Comparison of ENCODE assay signal across 37 mouse cellular contexts in genomic region chr13:32795166-32795565, GRCm38 (mm10). TPM values are rescaled to one million over a fixed set of nuclear protein-coding genes. Genes with fewer than 3 reads are reported as not detected.
A peak's percentile ranks its signal among the peaks of the same experiment; 100 is the strongest.
DNase-seq lines count a peak whose midpoint lies in the region; ATAC-seq and TF ChIP-seq lines count a peak whose summit lies in the region.
"Had no signal": no experiment of that assay in that cellular context is flagged by ENCODE, and none has a peak within 500 bp of the region (broad histone marks: within the 10 kb centered on the region; RNA-seq: fewer than 3 reads in every experiment).

No protein-coding gene starts in this region.

- no peak overlapping the region for H3K4me2 ChIP-seq in kidney, embryonic 16.5 days (replicated peaks; ENCODE audit: low read depth, low read length)
- no peak overlapping the region for H3K4me2 ChIP-seq in midbrain, postnatal 0 days (ENCODE audit: low read depth, low read length, poor library complexity, severe bottlenecking)
- H3K4me2 ChIP-seq: embryonic facial prominence, embryonic 15.5 days; forebrain, embryonic 12.5 days; heart, embryonic 13.5 days; hindbrain, embryonic 15.5 days; liver, embryonic 13.5 days; midbrain, embryonic 15.5 days had no signal

- no peak for ATAC-seq in kidney, embryonic 16.5 days (ENCODE audit: low FRiP score, low TSS enrichment)
- ATAC-seq in megakaryocyte-erythroid progenitor cell, adult 5-6 weeks (replicated peaks; ENCODE audit: low FRiP score, low TSS enrichment, poor library complexity, severe bottlenecking), result no peak
- no peak for ATAC-seq in midbrain, postnatal 0 days (ENCODE audit: low FRiP score)
- ATAC-seq: activated CD4-positive, CD25-positive, alpha-beta regulatory T cell, adult 4 months; forebrain, postnatal 0 days; midbrain, embryonic 15.5 days had no signal

- H3K4me1 ChIP-seq in kidney, embryonic 16.5 days (ENCODE audit: insufficient read depth, low read length), result no peaks in the 10 kb centered on the region
- H3K4me1 ChIP-seq in midbrain, postnatal 0 days (ENCODE audit: insufficient read depth, low read length), result no peaks in the 10 kb centered on the region
- H3K4me1 ChIP-seq: embryonic facial prominence, embryonic 10.5 days; embryonic facial prominence, embryonic 15.5 days; forebrain, embryonic 12.5 days; heart, embryonic 13.5 days; hindbrain, embryonic 10.5 days; hindbrain, embryonic 15.5 days; liver, embryonic 13.5 days; midbrain, embryonic 10.5 days; midbrain, embryonic 15.5 days had no signal

- no peaks in the 10 kb centered on the region for H3K27me3 ChIP-seq in kidney, embryonic 16.5 days (ENCODE audit: insufficient read depth, low read length)
- H3K27me3 ChIP-seq in midbrain, postnatal 0 days (ENCODE audit: insufficient read depth, low read length), result no peaks in the 10 kb centered on the region
- H3K27me3 ChIP-seq: CH12.LX; embryonic facial prominence, embryonic 15.5 days; forebrain, embryonic 12.5 days; heart, embryonic 13.5 days; hindbrain, embryonic 15.5 days; liver, embryonic 13.5 days; midbrain, embryonic 15.5 days had no signal

- TF ChIP-seq CTCF in gastrocnemius, adult 2 months (IDR thresholded peaks at IDR 0.05), result no peak
- no peak for TF ChIP-seq CTCF in midbrain, postnatal 0 days (IDR thresholded peaks at IDR 0.05)

- H3K36me3 ChIP-seq in kidney, embryonic 16.5 days (ENCODE audit: insufficient read depth, low read length), result no peaks in the 10 kb centered on the region
- no peaks in the 10 kb centered on the region for H3K36me3 ChIP-seq in midbrain, postnatal 0 days (ENCODE audit: insufficient read depth, low read length)
- H3K36me3 ChIP-seq: embryonic facial prominence, embryonic 10.5 days; embryonic facial prominence, embryonic 15.5 days; forebrain, embryonic 12.5 days; heart, embryonic 13.5 days; hindbrain, embryonic 10.5 days; hindbrain, embryonic 15.5 days; liver, embryonic 13.5 days; midbrain, embryonic 10.5 days; midbrain, embryonic 15.5 days had no signal

- WGBS in kidney, embryonic 16.5 days, result 87% methylated on average over 5 of the region's 5 CpGs
- WGBS in midbrain, postnatal 0 days, result 87% methylated on average over 5 of the region's 5 CpGs

- H3K9ac ChIP-seq in kidney, embryonic 16.5 days (replicated peaks; ENCODE audit: low read length), result no peak overlapping the region
- no peak overlapping the region for H3K9ac ChIP-seq in midbrain, postnatal 0 days (replicated peaks; ENCODE audit: low read length, poor library complexity, severe bottlenecking)
- H3K9ac ChIP-seq: embryonic facial prominence, embryonic 15.5 days; forebrain, embryonic 12.5 days; forebrain, postnatal 0 days; heart, embryonic 13.5 days; hindbrain, embryonic 15.5 days; liver, embryonic 13.5 days; midbrain, embryonic 15.5 days had no signal

- no peaks in the 10 kb centered on the region for H3K9me3 ChIP-seq in kidney, embryonic 16.5 days (ENCODE audit: low read length)
- no peaks in the 10 kb centered on the region for H3K9me3 ChIP-seq in midbrain, postnatal 0 days (ENCODE audit: low read length)
- H3K9me3 ChIP-seq: embryonic facial prominence, embryonic 10.5 days; embryonic facial prominence, embryonic 15.5 days; forebrain, embryonic 12.5 days; heart, embryonic 13.5 days; hindbrain, embryonic 10.5 days; hindbrain, embryonic 15.5 days; liver, embryonic 13.5 days; midbrain, embryonic 10.5 days; midbrain, embryonic 15.5 days had no signal

- H3K27ac ChIP-seq in gastrocnemius, adult 2 months, result peak overlapping the region; percentile 73
- H3K27ac ChIP-seq in kidney, embryonic 16.5 days (ENCODE audit: low read length), result no peak overlapping the region
- no peak overlapping the region for H3K27ac ChIP-seq in midbrain, postnatal 0 days (ENCODE audit: low read depth, low read length)
- H3K27ac ChIP-seq: embryonic facial prominence, embryonic 10.5 days; embryonic facial prominence, embryonic 15.5 days; forebrain, embryonic 12.5 days; heart, embryonic 13.5 days; hindbrain, embryonic 10.5 days; hindbrain, embryonic 15.5 days; liver, embryonic 13.5 days; midbrain, embryonic 10.5 days; midbrain, embryonic 15.5 days had no signal

- DNase-seq in gastrocnemius, adult 2 months, result no peak
- DNase-seq in gastrocnemius, postnatal 14 days, result no peak
- peak; percentile 46 for DNase-seq in kidney, adult 18-20 months
- peak; percentile 9 for DNase-seq in induced T-regulatory cell, adult 2 months (ENCODE audit: low read depth)
- DNase-seq in kidney, postnatal 25 days, result peak; percentile 63 to 80
- DNase-seq in midbrain, postnatal 0 days (ENCODE audit: low spot score), result no peak
- DNase-seq: forebrain, postnatal 0 days; layer of hippocampus, adult 9-11 months; liver, embryonic 13.5 days; lung, adult 2 months; lung, postnatal 10 days; right cerebral cortex, postnatal 25 days; spleen, adult 18-20 months; thymus, postnatal 25 days had no signal

- intact Hi-C loops in gastrocnemius, adult 2 months (cut with DNase I), result loop anchor here (10.0 kb wide), 1 partner anchor 50 kb away; no protein-coding TSS in a partner anchor
- intact Hi-C loops in gastrocnemius, postnatal 14 days (cut with DNase I; ENCODE audit: low total_unique reads), result no loop called here

- H3K4me3 ChIP-seq in gastrocnemius, adult 2 months, result no peak overlapping the region
- no peak overlapping the region for H3K4me3 ChIP-seq in kidney, embryonic 16.5 days (ENCODE audit: low read length)
- no peak overlapping the region for H3K4me3 ChIP-seq in midbrain, postnatal 0 days (ENCODE audit: low read depth, low read length)
- H3K4me3 ChIP-seq: embryonic facial prominence, embryonic 10.5 days; embryonic facial prominence, embryonic 15.5 days; forebrain, embryonic 12.5 days; heart, embryonic 13.5 days; hindbrain, embryonic 10.5 days; hindbrain, embryonic 15.5 days; liver, embryonic 13.5 days; midbrain, embryonic 10.5 days; midbrain, embryonic 15.5 days had no signal

RNA-seq across cellular contexts. Expression of gene Wrnip1, which starts 6.7 kb away (rescaled TPM):
- total RNA-seq in gastrocnemius, adult 2 months (2021), result 1 to 10 TPM; 5.2 to 8.5 TPM
- total RNA-seq in gastrocnemius, postnatal 14 days (2021), result 10 to 100 TPM in 1 of 2 experiments, 1 to 10 TPM in 1; 9.5 to 11.1 TPM
- polyA plus RNA-seq in kidney, embryonic 16.5 days (2015; fragmentation: Nextera tagmentation; extraction: Ambion mirVana), result 19.7 and 21.1 TPM in 2 replicates
- total RNA-seq in megakaryocyte-erythroid progenitor cell, adult 5-6 weeks (2014; fragmentation: Nextera tagmentation), result 22.3 and 38.7 TPM in 2 replicates
- 37.6 and 45.8 TPM in 2 replicates for total RNA-seq in megakaryocyte-erythroid progenitor cell, adult 5-6 weeks (2017)
- 73.8 and 84.0 TPM in 2 replicates for total RNA-seq in midbrain, postnatal 0 days (2014; rRNA removed)
- polyA plus RNA-seq in midbrain, postnatal 0 days (2015; fragmentation: Nextera tagmentation; extraction: Ambion mirVana), result 31.2 and 33.6 TPM in 2 replicates

RNA-seq across cellular contexts. Expression of gene D930007J09Rik, which starts 7.5 kb away (rescaled TPM):
- not detected for total RNA-seq in gastrocnemius, adult 2 months (2021)
- not detected for total RNA-seq in gastrocnemius, postnatal 14 days (2021)
- not detected in 2 replicates for polyA plus RNA-seq in kidney, embryonic 16.5 days (2015; fragmentation: Nextera tagmentation; extraction: Ambion mirVana)
- total RNA-seq in megakaryocyte-erythroid progenitor cell, adult 5-6 weeks (2014; fragmentation: Nextera tagmentation), result not detected in 2 replicates
- not detected in 2 replicates for total RNA-seq in megakaryocyte-erythroid progenitor cell, adult 5-6 weeks (2017)
- total RNA-seq in midbrain, postnatal 0 days (2014; rRNA removed), result not detected in 2 replicates
- not detected in 2 replicates for polyA plus RNA-seq in midbrain, postnatal 0 days (2015; fragmentation: Nextera tagmentation; extraction: Ambion mirVana)
- total RNA-seq: adrenal gland, adult 2 months; adrenal gland, postnatal 4 days; forebrain, postnatal 0 days; gastrocnemius, postnatal 25 days; heart, adult 18-20 months; neutrophil, adult 5-6 weeks had no signal
- polyA plus RNA-seq: activated CD4-positive, CD25-positive, alpha-beta regulatory T cell, adult 4 months; C2C12; embryonic facial prominence, embryonic 10.5 days; embryonic facial prominence, embryonic 15.5 days; forebrain, embryonic 12.5 days; forebrain, postnatal 0 days; heart, embryonic 13.5 days; hindbrain, embryonic 10.5 days; hindbrain, embryonic 15.5 days; intestine, embryonic 14.5 days; limb, embryonic 11.5 days; liver, embryonic 13.5 days; lung, adult 2 months; midbrain, embryonic 10.5 days; midbrain, embryonic 15.5 days; neural tube, embryonic 11.5 days; stomach, embryonic 16.5 days had no signal

RNA-seq across cellular contexts. Expression of gene Mylk4, which starts 11.4 kb away (rescaled TPM):
- 1,000 to 10,000 TPM in 1 of 2 experiments, 100 to 1,000 TPM in 1; 466 to 1,631 TPM for total RNA-seq in gastrocnemius, adult 2 months (2021)
- total RNA-seq in gastrocnemius, postnatal 14 days (2021), result 100 to 1,000 TPM; 102 to 239 TPM
- 0.21 and 0.34 TPM in 2 replicates for polyA plus RNA-seq in kidney, embryonic 16.5 days (2015; fragmentation: Nextera tagmentation; extraction: Ambion mirVana)
- 0.11 TPM in 1 of 2 replicates, not detected in the other for total RNA-seq in megakaryocyte-erythroid progenitor cell, adult 5-6 weeks (2014; fragmentation: Nextera tagmentation)
- total RNA-seq in megakaryocyte-erythroid progenitor cell, adult 5-6 weeks (2017), result not detected in 2 replicates
- 0.14 TPM in 1 of 2 replicates, not detected in the other for total RNA-seq in midbrain, postnatal 0 days (2014; rRNA removed)
- polyA plus RNA-seq in midbrain, postnatal 0 days (2015; fragmentation: Nextera tagmentation; extraction: Ambion mirVana), result 0.05 and 0.31 TPM in 2 replicates
- total RNA-seq: adrenal gland, adult 2 months; CH12.LX; ES-E14; neutrophil, adult 5-6 weeks had no signal
- polyA plus RNA-seq: activated CD4-positive, CD25-positive, alpha-beta regulatory T cell, adult 4 months; adrenal gland, adult 2 months; hindbrain, embryonic 10.5 days; intestine, embryonic 14.5 days; midbrain, embryonic 10.5 days had no signal

RNA-seq across cellular contexts. Expression of gene Serpinb1a, which starts 55.8 kb away (rescaled TPM):
- total RNA-seq in gastrocnemius, adult 2 months (2021), result 1 to 10 TPM; 3.7 to 4.0 TPM
- total RNA-seq in gastrocnemius, postnatal 14 days (2021), result 1 to 10 TPM; 6.9 to 7.4 TPM
- polyA plus RNA-seq in kidney, embryonic 16.5 days (2015; fragmentation: Nextera tagmentation; extraction: Ambion mirVana), result 10.3 and 12.1 TPM in 2 replicates
- 2.4 and 16.7 TPM in 2 replicates for total RNA-seq in megakaryocyte-erythroid progenitor cell, adult 5-6 weeks (2014; fragmentation: Nextera tagmentation)
- total RNA-seq in megakaryocyte-erythroid progenitor cell, adult 5-6 weeks (2017), result 10.1 and 35.8 TPM in 2 replicates
- total RNA-seq in midbrain, postnatal 0 days (2014; rRNA removed), result 2.0 and 4.3 TPM in 2 replicates
- polyA plus RNA-seq in midbrain, postnatal 0 days (2015; fragmentation: Nextera tagmentation; extraction: Ambion mirVana), result 4.3 and 4.9 TPM in 2 replicates

Comparison
In these comparisons a context has a peak if more than half of its experiments do, and no peak if none do; other contexts are left out.
1. DNase-seq: peak in kidney, adult 18-20 months (single experiment), induced T-regulatory cell, adult 2 months (single experiment) and kidney, postnatal 25 days (2 of 2); none in gastrocnemius, adult 2 months (single experiment), gastrocnemius, postnatal 14 days (single experiment) and midbrain, postnatal 0 days (single experiment).
2. RNA of gene Mylk4, which starts 11.4 kb away (total RNA-seq): 466 to 1,631 TPM in gastrocnemius, adult 2 months and 102 to 239 TPM in gastrocnemius, postnatal 14 days; 0.11 TPM in megakaryocyte-erythroid progenitor cell, adult 5-6 weeks and 0.14 TPM in midbrain, postnatal 0 days; every median in the first group is over 10 times any median in the second.